Mouse (Mus musculus): Measurements from ENCODE around the gene Ubtd1. TPM values are rescaled to one million over a fixed set of nuclear protein-coding genes. Genes with fewer than 3 reads are reported as not detected.

The Ubtd1 gene
- polyA plus RNA-seq (2015; fragmentation: Nextera tagmentation; extraction: Ambion mirVana) = 18.1 and 18.2 TPM in 2 replicates

DNA sequence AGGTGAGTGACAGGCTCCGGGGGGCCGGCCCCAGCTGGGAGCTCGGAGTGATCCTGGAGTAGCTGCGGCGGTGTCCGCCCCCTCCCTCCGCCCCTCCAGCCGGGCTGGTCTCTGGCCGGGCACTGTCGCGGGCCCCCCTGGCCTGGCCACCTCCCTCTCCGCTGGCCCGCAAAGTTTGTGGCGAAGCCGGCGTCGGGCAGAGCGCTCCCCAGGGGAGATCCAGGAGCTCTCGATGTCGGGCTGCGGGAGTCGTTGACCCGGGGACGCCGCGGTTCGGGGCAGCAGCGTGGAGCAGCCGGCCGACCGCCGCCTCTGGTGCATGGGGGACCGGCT is at the start of gene Ubtd1:
TSS of gene Ubtd1 (plus strand) at position 169 of the 333 bp plus-strand sequence.

DNA sequence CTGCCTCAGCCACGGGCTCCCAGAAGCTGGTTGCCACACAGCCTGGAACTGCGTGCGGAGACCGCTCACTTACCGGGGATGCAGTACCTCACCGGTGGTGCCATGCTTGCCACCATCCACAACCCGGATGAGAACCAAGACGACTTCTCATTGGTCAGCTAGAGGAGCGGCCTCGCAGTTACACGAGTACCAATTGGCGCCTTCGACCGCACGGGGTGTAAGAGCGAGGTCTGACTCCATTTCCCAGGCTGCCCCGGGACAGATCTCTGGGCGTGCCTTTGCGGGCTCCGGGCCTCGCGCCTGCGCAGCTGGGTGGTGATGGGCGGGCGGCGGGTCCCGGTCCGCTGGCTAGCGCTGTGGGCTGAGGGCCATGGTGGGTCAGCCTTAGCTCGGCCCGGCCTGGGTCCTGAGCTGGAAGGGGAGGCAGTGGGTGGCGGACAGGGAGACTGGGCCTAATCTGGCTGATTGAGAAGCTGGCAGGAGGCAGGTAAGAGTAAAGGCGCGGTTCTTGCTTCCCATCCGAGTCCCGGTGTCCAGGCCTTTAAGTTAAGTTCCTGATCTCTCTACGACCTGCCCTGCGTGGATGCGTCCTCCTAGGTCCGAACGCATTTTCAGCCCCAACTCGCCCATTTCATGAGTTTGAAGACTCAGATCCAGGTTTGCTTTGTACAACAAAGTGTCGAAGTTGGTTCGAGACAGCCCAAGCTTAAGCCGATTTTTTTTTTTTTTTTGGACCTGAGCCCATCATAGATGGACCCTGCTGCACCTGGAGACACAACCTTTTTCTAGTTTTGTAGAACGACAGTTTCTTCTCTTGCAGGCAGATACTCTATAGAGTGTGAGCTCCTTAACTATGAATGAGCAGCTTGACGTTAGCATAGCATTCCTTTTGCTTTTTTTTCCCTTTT is 48.1 kb upstream of the Ubtd1 start, which contains the start of the genes Exosc1 and Zdhhc16:
TSS of gene Exosc1 (minus strand) at position 245 of the 908 bp plus-strand sequence.
TSS of gene Zdhhc16 (plus strand) at position 302 of the 908 bp plus-strand sequence.

DNA sequence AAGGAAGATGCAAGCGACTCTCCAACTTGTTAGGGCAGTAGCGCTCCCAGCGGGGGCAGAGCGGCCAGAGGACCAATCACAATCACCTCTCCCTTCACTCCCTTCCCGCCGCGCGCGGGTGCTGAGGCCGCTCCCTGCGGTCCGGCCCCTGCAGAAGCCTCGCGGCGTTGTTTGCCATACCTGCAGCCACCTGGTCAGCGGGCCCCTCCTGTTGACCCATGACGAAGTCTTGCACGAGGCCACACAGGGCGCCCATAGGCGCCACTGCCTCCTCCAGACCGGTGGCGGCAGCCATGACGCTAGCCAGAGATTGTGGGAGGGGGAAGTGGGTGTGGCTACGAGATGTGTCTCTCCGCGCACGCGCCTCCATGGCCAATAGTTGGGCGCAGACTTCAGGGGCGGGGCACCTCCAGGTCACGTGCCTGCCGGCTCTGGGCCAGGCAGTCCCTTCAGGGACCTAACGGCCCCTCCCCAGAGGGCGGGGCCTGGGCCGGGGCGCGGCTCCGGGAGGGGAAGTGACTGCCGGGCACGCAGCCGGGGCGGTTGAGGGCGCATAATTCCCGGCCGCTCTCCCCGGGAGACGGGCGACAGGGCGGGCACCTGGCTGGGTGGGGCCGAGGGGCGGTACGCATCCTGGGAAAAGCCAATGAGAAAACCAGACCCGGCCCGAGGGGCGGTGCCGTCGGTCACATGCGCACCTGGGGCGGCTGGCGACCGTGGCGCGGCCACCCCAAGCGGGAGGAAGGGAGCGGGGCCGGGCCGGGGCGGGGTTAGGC is 556 bp upstream of the Ubtd1 start, which contains the start of gene Mms19:
TSS of gene Mms19 (minus strand) at position 339 of the 776 bp plus-strand sequence.

DNA sequence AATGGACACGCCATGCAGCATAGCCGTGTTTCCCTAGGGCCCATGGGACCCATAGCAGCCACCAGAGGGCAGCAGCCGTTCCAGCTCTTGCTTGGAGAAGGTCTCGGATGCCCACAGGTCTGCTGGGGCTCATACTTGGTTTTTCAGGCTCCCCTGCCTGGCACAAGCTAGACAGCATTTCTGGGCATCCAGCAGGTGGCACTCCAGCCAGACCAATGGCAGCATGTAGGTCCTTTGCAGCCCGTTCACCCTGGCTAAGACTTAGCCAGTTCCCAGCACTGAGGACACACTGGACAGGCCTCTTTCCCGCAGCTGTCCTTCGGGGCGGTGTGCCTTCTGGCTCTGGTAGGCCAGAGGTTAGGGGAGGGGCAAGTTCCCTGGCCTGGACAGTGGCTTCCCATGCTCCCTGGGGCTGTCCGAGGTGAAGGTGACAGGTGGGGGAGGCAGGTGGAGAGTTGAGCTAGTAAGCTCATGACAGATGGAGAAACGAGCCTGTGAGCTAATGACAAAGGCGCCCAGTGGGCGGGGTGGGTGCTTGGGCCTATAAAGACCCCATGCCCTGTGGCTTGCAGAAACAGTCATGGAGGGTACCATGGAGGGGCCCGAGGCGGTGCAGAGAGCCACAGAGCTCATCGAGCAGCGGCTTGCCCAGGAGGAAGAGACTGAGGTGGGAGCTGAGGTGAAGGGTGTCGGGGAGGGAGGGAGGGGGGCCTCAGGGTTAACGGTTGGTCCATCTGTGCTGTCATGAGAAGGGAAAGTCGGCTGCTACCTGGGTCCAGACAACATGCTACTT is 54.1 kb downstream of the Ubtd1 start, which contains the start of gene Ankrd2:
TSS of gene Ankrd2 (plus strand) at position 545 of the 793 bp plus-strand sequence.

DNA sequence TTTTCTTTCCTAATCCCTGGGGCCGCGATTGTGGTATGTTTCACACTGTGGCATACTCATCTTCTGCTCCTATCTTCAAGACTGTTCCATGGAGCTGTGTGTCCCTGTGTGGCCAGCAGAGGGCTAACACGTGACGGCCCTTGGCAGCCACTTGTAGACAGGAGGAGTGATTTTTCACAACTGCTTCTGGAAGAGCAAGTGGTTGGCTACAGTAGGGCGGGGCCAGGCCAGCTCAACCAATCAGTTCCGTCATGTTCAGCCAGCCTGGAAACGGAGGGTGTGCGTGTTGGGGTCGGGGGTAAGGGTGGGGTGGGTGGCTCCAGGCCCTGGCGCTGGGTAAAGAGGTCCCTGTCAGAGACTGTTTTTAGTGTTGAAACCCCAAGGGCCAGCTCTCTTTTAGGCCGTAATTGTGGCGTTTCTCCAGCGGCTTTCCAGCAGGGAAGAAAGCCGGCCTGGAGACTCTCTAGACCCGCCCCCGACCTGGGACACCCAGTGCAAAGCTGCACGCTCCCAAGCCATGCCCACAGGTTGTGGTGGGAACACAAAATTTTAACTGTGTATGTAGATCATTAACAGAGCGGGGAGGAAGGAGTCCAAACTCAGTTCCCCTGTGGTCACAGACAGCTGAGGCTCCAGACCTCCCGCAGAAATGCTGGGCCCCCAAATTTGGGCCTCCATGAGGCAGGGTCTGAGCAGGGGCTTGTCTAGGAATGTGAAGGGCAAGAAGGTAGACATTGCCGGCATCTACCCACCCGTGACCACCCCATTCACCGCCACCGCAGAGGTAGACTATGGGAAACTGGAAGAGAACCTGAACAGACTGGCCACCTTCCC is 63.9 kb downstream of the Ubtd1 start, which contains the start of gene Hoga1:
TSS of gene Hoga1 (plus strand) at position 342 of the 834 bp plus-strand sequence.

DNA sequence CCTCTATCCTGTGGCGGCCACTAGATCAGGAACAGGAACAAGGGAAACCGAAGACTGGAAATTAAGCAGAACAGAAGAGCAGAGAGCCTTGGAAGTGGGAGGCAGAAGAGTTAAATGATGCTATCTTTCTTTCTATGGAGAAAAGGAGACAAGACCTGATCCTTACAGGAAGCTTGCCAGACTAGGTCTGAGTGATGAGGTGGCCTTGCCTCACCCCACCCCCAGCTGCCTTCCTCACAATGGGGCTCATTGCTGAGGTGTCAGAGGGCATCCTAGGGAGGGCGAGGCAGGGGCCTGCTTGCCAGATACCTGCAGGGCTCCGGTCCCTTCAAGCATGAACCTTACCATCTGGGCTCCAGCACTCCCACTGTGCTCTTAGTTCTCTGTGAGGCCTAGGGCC is 70.4 kb downstream of the Ubtd1 start, which contains the start of gene 4933411K16Rik:
TSS of gene 4933411K16Rik (plus strand) at position 301 of the 400 bp plus-strand sequence.

Other genes with a start within 250 kb of the Ubtd1 start
- gene Slit1, start 238.1 kb upstream of the Ubtd1 start, polyA plus RNA-seq (2015; fragmentation: Nextera tagmentation; extraction: Ambion mirVana) = 20.8 and 29.1 TPM in 2 replicates
- 3.9 and 4.6 TPM in 2 replicates for gene Arhgap19, start 179.7 kb upstream of the Ubtd1 start, polyA plus RNA-seq (2015; fragmentation: Nextera tagmentation; extraction: Ambion mirVana)
- 22.3 and 22.9 TPM in 2 replicates for gene Frat1, start 151.8 kb upstream of the Ubtd1 start, polyA plus RNA-seq (2015; fragmentation: Nextera tagmentation; extraction: Ambion mirVana)
- 6.8 and 7.6 TPM in 2 replicates for gene Frat2, start 133.6 kb upstream of the Ubtd1 start, polyA plus RNA-seq (2015; fragmentation: Nextera tagmentation; extraction: Ambion mirVana)
- gene Rrp12, start 85.6 kb upstream of the Ubtd1 start, polyA plus RNA-seq (2015; fragmentation: Nextera tagmentation; extraction: Ambion mirVana) = 11.1 and 12.1 TPM in 2 replicates
- gene Pgam1, start 69.8 kb upstream of the Ubtd1 start, polyA plus RNA-seq (2015; fragmentation: Nextera tagmentation; extraction: Ambion mirVana) = 600 and 610 TPM in 2 replicates
- 64.2 and 64.5 TPM in 2 replicates for gene Exosc1, start 48.3 kb upstream of the Ubtd1 start, polyA plus RNA-seq (2015; fragmentation: Nextera tagmentation; extraction: Ambion mirVana)
- gene Zdhhc16, start 48.3 kb upstream of the Ubtd1 start, polyA plus RNA-seq (2015; fragmentation: Nextera tagmentation; extraction: Ambion mirVana) = 78.4 and 85.8 TPM in 2 replicates
- gene Mms19, start 606 bp upstream of the Ubtd1 start, polyA plus RNA-seq (2015; fragmentation: Nextera tagmentation; extraction: Ambion mirVana) = 21.8 and 22.5 TPM in 2 replicates
- 1.4 and 1.6 TPM in 2 replicates for gene Ankrd2, start 54.2 kb downstream of the Ubtd1 start, polyA plus RNA-seq (2015; fragmentation: Nextera tagmentation; extraction: Ambion mirVana)
- 3.7 and 4.5 TPM in 2 replicates for gene Hoga1, start 63.8 kb downstream of the Ubtd1 start, polyA plus RNA-seq (2015; fragmentation: Nextera tagmentation; extraction: Ambion mirVana)
- gene 4933411K16Rik, start 70.5 kb downstream of the Ubtd1 start, polyA plus RNA-seq (2015; fragmentation: Nextera tagmentation; extraction: Ambion mirVana) = not detected in 2 replicates
- 80.5 and 94.0 TPM in 2 replicates for gene Morn4, start 104.6 kb downstream of the Ubtd1 start, polyA plus RNA-seq (2015; fragmentation: Nextera tagmentation; extraction: Ambion mirVana)
- 37.1 and 44.5 TPM in 2 replicates for gene Pi4k2a, start 108.7 kb downstream of the Ubtd1 start, polyA plus RNA-seq (2015; fragmentation: Nextera tagmentation; extraction: Ambion mirVana)
- gene Avpi1, start 147.3 kb downstream of the Ubtd1 start, polyA plus RNA-seq (2015; fragmentation: Nextera tagmentation; extraction: Ambion mirVana) = 19.9 and 22.8 TPM in 2 replicates
- 4.8 and 7.9 TPM in 2 replicates for gene Marveld1, start 165.6 kb downstream of the Ubtd1 start, polyA plus RNA-seq (2015; fragmentation: Nextera tagmentation; extraction: Ambion mirVana)
- gene Zfyve27, start 182.2 kb downstream of the Ubtd1 start, polyA plus RNA-seq (2015; fragmentation: Nextera tagmentation; extraction: Ambion mirVana) = 41.1 and 45.9 TPM in 2 replicates
- 2.8 and 3.5 TPM in 2 replicates for gene Sfrp5, start 220.5 kb downstream of the Ubtd1 start, polyA plus RNA-seq (2015; fragmentation: Nextera tagmentation; extraction: Ambion mirVana)